Mouse (Mus musculus) midbrain, embryonic 11.5 days (tissue): ENCODE results near the gene Gtf2ird1. TPM values are rescaled to one million over a fixed set of nuclear protein-coding genes. Genes with fewer than 3 reads are reported as not detected.

Experiments
- ATAC-seq: fragments of 200-750 bp; cut with Nextera tagmentation; 2 replicates; pipeline ENCODE4 v1.8.0; 2017; ENCODE audit warnings: moderate TSS enrichment, moderate library complexity; ENCODE audit not compliant: low FRiP score
- DNase-seq: peaks from one replicate; pipeline ENCODE4 v3.0.0; 2015; ENCODE audit warnings: low spot score; ENCODE audit errors: missing footprints
- H3K27ac ChIP-seq: fragments of 300-500 bp; sonication (generic); 2 replicates; pipeline ENCODE4 v1.5.1; 2014; ENCODE audit warnings: low read depth, low read length
- H3K27me3 ChIP-seq: fragments of 300-500 bp; sonication (generic); 2 replicates; pipeline ENCODE4 v1.6.1; 2014; ENCODE audit warnings: mild to moderate bottlenecking, low read length, moderate library complexity, mixed read lengths; ENCODE audit not compliant: control insufficient read depth, insufficient read depth
- H3K36me3 ChIP-seq: fragments of 300-500 bp; sonication (generic); 2 replicates; pipeline ENCODE4 v1.6.1; 2014; ENCODE audit warnings: mild to moderate bottlenecking, low read length, moderate library complexity, mixed read lengths; ENCODE audit not compliant: control insufficient read depth, insufficient read depth
- H3K4me1 ChIP-seq: fragments of 300-500 bp; sonication (generic); 2 replicates; pipeline ENCODE4 v1.6.1; 2014; ENCODE audit warnings: low read length; ENCODE audit not compliant: control insufficient read depth, insufficient read depth
- H3K4me2 ChIP-seq: fragments of 300-500 bp; sonication (generic); 2 replicates; pipeline ENCODE4 v1.6.1; 2014; ENCODE audit warnings: mild to moderate bottlenecking, moderate library complexity
- H3K4me3 ChIP-seq: fragments of 300-500 bp; sonication (generic); 2 replicates; pipeline ENCODE4 v1.5.1; 2014; ENCODE audit warnings: low read depth, low read length
- H3K9ac ChIP-seq: fragments of 300-500 bp; sonication (generic); 2 replicates; pipeline ENCODE4 v1.6.1; 2014; ENCODE audit warnings: low read length
- H3K9me3 ChIP-seq: fragments of 300-500 bp; sonication (generic); 2 replicates; pipeline ENCODE4 v1.6.1; 2016; ENCODE audit warnings: low read length; ENCODE audit not compliant: control insufficient read depth
- WGBS: fragments of 180-500 bp; shearing (Covaris S2); extraction: QIAGEN DNeasy Blood & Tissue Kit; methylation state at CpG from one replicate; pipeline ENCODE4 v1.1.7; 2014; 5-methylcytosine and 5-hydroxymethylcytosine counted together
- polyA plus RNA-seq: library from polyadenylated mRNA; unstranded; fragments of >200 nt; fragmentation: Nextera tagmentation; extraction: Ambion mirVana; gene quantifications from 2 replicates; pipeline ENCODE4 v1.2.1, GENCODE M21; 2014

Gene Gtf2ird1
- polyA plus RNA-seq, 1 experiment from 2014 or later: 86.5 TPM

DNA sequence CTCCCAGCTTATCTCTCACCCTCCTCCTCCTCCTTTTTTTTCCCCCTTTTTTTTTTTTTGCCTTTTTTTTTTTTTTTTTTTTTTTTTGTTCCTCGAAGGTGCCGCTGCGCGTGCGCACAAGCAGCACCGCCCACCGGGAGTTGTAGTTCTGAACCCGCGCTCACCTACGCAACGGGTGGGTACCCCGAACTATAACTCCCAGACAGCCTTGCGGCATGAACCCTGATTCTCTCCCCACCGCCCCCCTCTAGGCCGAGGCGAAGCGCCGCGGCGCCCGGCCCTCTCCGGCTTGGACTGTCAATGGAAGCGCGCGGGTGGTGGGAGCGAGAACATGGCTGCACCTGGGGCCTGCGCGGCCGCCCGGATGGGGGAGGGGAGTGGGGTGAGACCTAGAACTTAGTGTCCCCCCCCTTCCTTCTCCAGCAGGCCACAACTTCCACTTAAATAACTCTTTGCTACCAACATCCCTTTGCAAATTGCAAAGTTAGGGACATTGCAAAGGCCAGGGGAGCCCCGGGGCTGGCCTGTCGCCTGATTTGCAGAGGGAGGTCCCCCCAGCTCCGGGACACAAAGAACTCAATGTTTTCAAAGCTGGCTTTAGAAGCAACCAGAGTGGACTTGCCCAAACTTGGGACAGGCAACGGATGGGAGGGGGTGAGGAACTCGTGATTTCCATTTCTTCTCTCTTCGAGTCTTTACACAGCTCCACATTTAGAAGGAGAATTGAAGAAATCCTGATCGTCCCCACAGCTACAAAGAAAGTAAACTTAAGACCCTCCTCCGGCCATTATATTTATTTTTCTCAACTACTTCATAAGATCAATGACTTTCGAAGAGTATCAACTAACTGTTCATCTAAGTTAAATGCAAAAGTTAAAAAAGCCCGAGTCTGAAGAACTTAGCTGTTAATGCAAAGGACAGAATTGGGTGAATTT, 141.6 kb downstream of the Gtf2ird1 start, which contains the start of gene Gtf2i:
Gene Gtf2i, minus strand, starts transcription at position 73 of the 935 bp plus-strand sequence.
- peak within 1 kb of the TSS; percentile 100 for H3K9ac ChIP-seq
- DNase-seq (peak; percentile 99), ATAC-seq (peak; percentile 91)
- peak within 1 kb of the TSS; percentile 99 for H3K27ac ChIP-seq
- H3K36me3 ChIP-seq: no peaks in the 10 kb centered on the region
- H3K4me3 ChIP-seq: peak within 1 kb of the TSS; percentile 90
- H3K4me1 ChIP-seq: peaks cover 22% of the 10 kb centered on the region
- WGBS: under 1% methylated on average over 40 of the region's 40 CpGs
- H3K27me3 ChIP-seq: no peaks in the 10 kb centered on the region
- no peaks in the 10 kb centered on the region for H3K9me3 ChIP-seq
- H3K4me2 ChIP-seq: peak within 1 kb of the TSS; percentile 74

- Histone ChIP-seq H3K27me3 (no peaks in the 10 kb centered on the region), H3K4me3 (peak overlapping the region; percentile 90), H3K27ac (peak overlapping the region; percentile 99), H3K36me3 (peaks cover 5% of the 10 kb centered on the region), H3K9ac (peak overlapping the region; percentile 100), H3K4me2 (peak overlapping the region; percentile 74), H3K9me3 (no peaks in the 10 kb centered on the region), H3K4me1 (peaks cover 22% of the 10 kb centered on the region)
- peak; percentile 54 for ATAC-seq
- 0% methylated on average over 56 of the region's 64 CpGs for WGBS
- DNase-seq: peak; percentile 96
Measured at GRCm38 (mm10) chr5:134314068-134314674, 142.3 kb downstream of the Gtf2ird1 start.

DNA sequence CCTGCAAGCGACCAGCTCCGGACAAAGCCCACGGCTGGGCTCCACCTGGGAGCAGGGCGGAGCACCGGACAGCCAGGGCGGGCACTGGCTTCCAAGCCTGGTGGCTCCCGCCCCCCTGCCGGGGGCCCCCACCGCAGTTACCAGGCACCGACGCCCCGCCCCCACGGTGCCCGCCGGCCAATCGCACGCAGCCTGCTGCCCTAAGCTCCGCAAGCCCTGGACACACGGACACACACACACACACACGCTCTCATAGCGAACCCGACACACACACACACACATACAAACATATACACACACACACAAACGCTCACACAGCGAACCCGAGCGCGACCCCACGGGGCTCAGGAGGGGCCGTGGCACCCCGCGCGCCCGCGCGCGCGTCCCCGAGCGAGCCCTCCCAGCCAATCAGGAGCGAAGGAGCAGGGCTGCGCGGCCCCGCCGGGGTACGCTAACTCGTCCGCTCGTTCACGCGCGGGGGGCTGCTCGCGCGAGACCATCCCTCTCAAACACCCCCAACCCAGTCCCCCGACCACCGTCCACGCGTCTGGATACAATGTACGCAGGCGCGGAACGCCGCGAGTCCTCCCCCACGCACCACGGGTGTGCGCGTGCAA, 143.0 kb downstream of the Gtf2ird1 start:
- no peaks in the 10 kb centered on the region for H3K27me3 ChIP-seq
- 0% methylated on average over 68 of the region's 68 CpGs for WGBS
- H3K4me1 ChIP-seq: peaks cover 22% of the 10 kb centered on the region
- peak; percentile 81 for ATAC-seq
- peak overlapping the region; percentile 74 for H3K4me2 ChIP-seq
- peaks cover 8% of the 10 kb centered on the region for H3K36me3 ChIP-seq
- peak overlapping the region; percentile 99 for H3K27ac ChIP-seq
- H3K9ac ChIP-seq: peak overlapping the region; percentile 100
- DNase-seq: peak; percentile 100
- H3K4me3 ChIP-seq: peak overlapping the region; percentile 90
- no peaks in the 10 kb centered on the region for H3K9me3 ChIP-seq

- no peak for ATAC-seq
- Histone ChIP-seq H3K9me3 (no peaks in the 10 kb centered on the region), H3K4me2 (peak overlapping the region; percentile 74), H3K27ac (peak overlapping the region; percentile 99), H3K27me3 (no peaks in the 10 kb centered on the region), H3K9ac (peak overlapping the region; percentile 100), H3K4me3 (peak overlapping the region; percentile 90), H3K4me1 (peaks cover 22% of the 10 kb centered on the region), H3K36me3 (peaks cover 8% of the 10 kb centered on the region)
- peak; percentile 94 for DNase-seq
- 4% methylated on average over 19 of the region's 19 CpGs for WGBS
Measured at GRCm38 (mm10) chr5:134312691-134313450, 143.6 kb downstream of the Gtf2ird1 start.

- Histone ChIP-seq H3K27me3 (no peaks in the 10 kb centered on the region), H3K4me2 (peak overlapping the region; percentile 74), H3K27ac (peak overlapping the region; percentile 99; the same call in 1 of the 2 replicates), H3K4me1 (peaks cover 22% of the 10 kb centered on the region), H3K4me3 (peak overlapping the region; percentile 90), H3K9me3 (no peaks in the 10 kb centered on the region), H3K36me3 (peaks cover 8% of the 10 kb centered on the region), H3K9ac (peak overlapping the region; percentile 100; the same call in 1 of the 2 replicates)
- peak; percentile 89 for DNase-seq
- no peak for ATAC-seq
- 86% methylated on average over 6 of the region's 6 CpGs for WGBS
Measured at GRCm38 (mm10) chr5:134311894-134312411, 144.6 kb downstream of the Gtf2ird1 start.

DNA sequence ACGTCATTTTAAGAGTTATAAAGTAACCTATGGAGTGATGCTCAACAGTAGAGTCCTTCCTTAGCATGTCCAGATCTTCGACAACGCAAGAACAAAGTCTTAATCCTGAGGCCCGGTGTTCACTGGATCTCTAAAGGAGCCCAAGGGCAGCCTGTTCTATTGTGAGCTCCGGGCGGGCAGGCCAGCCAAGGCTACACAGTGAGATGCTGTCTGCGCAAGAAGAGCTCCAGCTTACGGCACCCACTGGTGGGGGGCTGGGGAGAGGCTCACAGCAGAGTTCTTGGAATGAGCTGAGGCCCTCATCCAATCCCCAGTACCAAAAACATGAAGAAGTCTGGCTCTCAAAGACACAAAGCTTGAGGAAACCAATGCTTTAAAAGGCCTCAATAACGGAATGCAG, 146.3 kb downstream of the Gtf2ird1 start:
- peaks cover 10% of the 10 kb centered on the region for H3K36me3 ChIP-seq
- H3K9me3 ChIP-seq: no peaks in the 10 kb centered on the region
- no peaks in the 10 kb centered on the region for H3K27me3 ChIP-seq
- H3K4me3 ChIP-seq: no peak overlapping the region
- H3K4me1 ChIP-seq: peaks cover 9% of the 10 kb centered on the region
- no peak overlapping the region for H3K27ac ChIP-seq
- WGBS: 95% methylated on average over 9 of the region's 9 CpGs
- H3K9ac ChIP-seq: no peak overlapping the region
- ATAC-seq: no peak
- no peak overlapping the region for H3K4me2 ChIP-seq
- no peak for DNase-seq

GRCm38 (mm10) chr5:134309345-134309744, 147.2 kb downstream of the Gtf2ird1 start:
- Histone ChIP-seq H3K4me3 (no peak overlapping the region), H3K9me3 (no peaks in the 10 kb centered on the region), H3K27me3 (no peaks in the 10 kb centered on the region), H3K27ac (no peak overlapping the region), H3K36me3 (peaks cover 11% of the 10 kb centered on the region), H3K4me2 (no peak overlapping the region), H3K9ac (no peak overlapping the region), H3K4me1 (peaks cover 9% of the 10 kb centered on the region)
- ATAC-seq (no peak), DNase-seq (no peak)
- 100% methylated on average over 1 of the region's 1 CpGs for WGBS
